Mouse (Mus musculus) liver, embryonic 16.5 days (tissue): ENCODE data around the gene Nsmce3. TPM values are rescaled to one million over a fixed set of nuclear protein-coding genes. Genes with fewer than 3 reads are reported as not detected.

Source experiments
- ATAC-seq: fragments of 200-750 bp; cut with Nextera tagmentation; 2 replicates; pipeline ENCODE4 v1.8.0; 2017; ENCODE audit warnings: low read depth, mild to moderate bottlenecking, moderate number of reproducible peaks, moderate library complexity
- H3K27ac ChIP-seq: fragments of 300-500 bp; sonication (generic); 2 replicates; pipeline ENCODE4 v1.5.1; 2014; ENCODE audit warnings: mild to moderate bottlenecking, low read length
- H3K27me3 ChIP-seq: fragments of 300-500 bp; sonication (generic); 2 replicates; pipeline ENCODE4 v1.6.1; 2014; ENCODE audit warnings: low read depth, low read length, mixed read lengths; ENCODE audit not compliant: control insufficient read depth, insufficient read depth
- H3K36me3 ChIP-seq: fragments of 300-500 bp; sonication (generic); 2 replicates; pipeline ENCODE4 v1.6.1; 2014; ENCODE audit warnings: mild to moderate bottlenecking; ENCODE audit not compliant: control insufficient read depth, insufficient read depth
- H3K4me1 ChIP-seq: fragments of 300-500 bp; sonication (generic); 2 replicates; pipeline ENCODE4 v1.6.1; 2014; ENCODE audit warnings: low read depth, low read length, mixed read lengths; ENCODE audit not compliant: control insufficient read depth
- H3K4me2 ChIP-seq: fragments of 300-500 bp; sonication (generic); 2 replicates; pipeline ENCODE4 v1.6.1; 2014; ENCODE audit warnings: low read depth, low read length, mixed read lengths
- H3K4me3 ChIP-seq: fragments of 300-500 bp; sonication (generic); 2 replicates; pipeline ENCODE4 v1.5.1; 2014; ENCODE audit warnings: low read depth, mild to moderate bottlenecking, low read length
- H3K9ac ChIP-seq: fragments of 300-500 bp; sonication (generic); 2 replicates; pipeline ENCODE4 v1.6.1; 2014; ENCODE audit warnings: low read depth, low read length
- H3K9me3 ChIP-seq: fragments of 300-500 bp; sonication (generic); replicated peaks from 2 replicates; pipeline ENCODE4 v1.6.1; 2016; ENCODE audit warnings: low read length; ENCODE audit not compliant: control insufficient read depth
- WGBS: fragments of 180-500 bp; shearing (Covaris S2); extraction: QIAGEN DNeasy Blood & Tissue Kit; methylation state at CpG from one replicate; pipeline ENCODE4 v1.1.7; 2014; ENCODE audit not compliant: insufficient replicate concordance; 5-methylcytosine and 5-hydroxymethylcytosine counted together
- polyA plus RNA-seq: library from polyadenylated mRNA; unstranded; fragments of >200 nt; fragmentation: Nextera tagmentation; extraction: Ambion mirVana; gene quantifications from 2 replicates; pipeline ENCODE4 v1.2.1, GENCODE M21; 2015

Gene Nsmce3
- polyA plus RNA-seq, 1 experiment from 2014 or later, result 4.1 TPM

- no peak overlapping the region for H3K9ac ChIP-seq
- no peak overlapping the region for H3K4me2 ChIP-seq
- H3K4me3 ChIP-seq, result no peak overlapping the region
- no peaks in the 10 kb centered on the region for H3K9me3 ChIP-seq
- WGBS, result 51% methylated on average over 2 of the region's 2 CpGs
- no peaks in the 10 kb centered on the region for H3K4me1 ChIP-seq
- no peaks in the 10 kb centered on the region for H3K36me3 ChIP-seq
- no peak for ATAC-seq
- no peak overlapping the region for H3K27ac ChIP-seq
- no peaks in the 10 kb centered on the region for H3K27me3 ChIP-seq
These were observed 27.5 kb upstream of the Nsmce3 start for GRCm38 (mm10) chr7:64900249-64900648.

- Histone ChIP-seq H3K4me1 (no peaks in the 10 kb centered on the region), H3K9me3 (no peaks in the 10 kb centered on the region), H3K27me3 (no peaks in the 10 kb centered on the region), H3K9ac (no peak overlapping the region), H3K36me3 (no peaks in the 10 kb centered on the region), H3K4me3 (no peak overlapping the region), H3K4me2 (no peak overlapping the region), H3K27ac (no peak overlapping the region)
- 40% methylated on average over 6 of the region's 6 CpGs for WGBS
- ATAC-seq, result no peak
These were observed 23.8 kb upstream of the Nsmce3 start for GRCm38 (mm10) chr7:64896587-64896986.

- Histone ChIP-seq H3K9ac (no peak overlapping the region), H3K4me1 (no peaks in the 10 kb centered on the region), H3K36me3 (no peaks in the 10 kb centered on the region), H3K4me3 (no peak overlapping the region), H3K9me3 (no peaks in the 10 kb centered on the region), H3K27ac (no peak overlapping the region), H3K27me3 (no peaks in the 10 kb centered on the region), H3K4me2 (no peak overlapping the region)
- ATAC-seq, result no peak
- 37% methylated on average over 5 of the region's 5 CpGs for WGBS
These were observed 22.9 kb upstream of the Nsmce3 start for GRCm38 (mm10) chr7:64895685-64896101.

GRCm38 (mm10) chr7:64891139-64891538 lies 18.3 kb upstream of the Nsmce3 start:
- no peaks in the 10 kb centered on the region for H3K4me1 ChIP-seq
- H3K36me3 ChIP-seq, result no peaks in the 10 kb centered on the region
- no peak overlapping the region for H3K4me2 ChIP-seq
- ATAC-seq, result peak; percentile 47; the same call in 1 of the 2 replicates
- no peaks in the 10 kb centered on the region for H3K9me3 ChIP-seq
- no peak overlapping the region for H3K9ac ChIP-seq
- H3K27me3 ChIP-seq, result no peaks in the 10 kb centered on the region
- no peak overlapping the region for H3K27ac ChIP-seq
- WGBS, result 50% methylated on average over 3 of the region's 3 CpGs
- H3K4me3 ChIP-seq, result no peak overlapping the region

- 74% methylated on average over 9 of the region's 9 CpGs for WGBS
- Histone ChIP-seq H3K9ac (no peak overlapping the region), H3K4me3 (no peak overlapping the region), H3K36me3 (no peaks in the 10 kb centered on the region), H3K4me1 (no peaks in the 10 kb centered on the region), H3K4me2 (no peak overlapping the region), H3K27me3 (no peaks in the 10 kb centered on the region), H3K27ac (no peak overlapping the region), H3K9me3 (no peaks in the 10 kb centered on the region)
- ATAC-seq, result no peak
These were observed 17.1 kb upstream of the Nsmce3 start for GRCm38 (mm10) chr7:64889919-64890318.

GRCm38 (mm10) chr7:64884187-64884862 lies 11.5 kb upstream of the Nsmce3 start:
- Histone ChIP-seq H3K36me3 (no peaks in the 10 kb centered on the region), H3K27ac (no peak overlapping the region), H3K4me2 (no peak overlapping the region), H3K9ac (no peak overlapping the region), H3K4me3 (no peak overlapping the region), H3K4me1 (no peaks in the 10 kb centered on the region), H3K27me3 (no peaks in the 10 kb centered on the region), H3K9me3 (no peaks in the 10 kb centered on the region)
- 56% methylated on average over 11 of the region's 11 CpGs for WGBS
- no peak for ATAC-seq

GRCm38 (mm10) chr7:64882243-64882642 lies 9.4 kb upstream of the Nsmce3 start:
- H3K9me3 ChIP-seq, result no peaks in the 10 kb centered on the region
- no peaks in the 10 kb centered on the region for H3K27me3 ChIP-seq
- no peak for ATAC-seq
- H3K4me2 ChIP-seq, result no peak overlapping the region
- no peak overlapping the region for H3K27ac ChIP-seq
- 57% methylated on average over 6 of the region's 6 CpGs for WGBS
- no peaks in the 10 kb centered on the region for H3K4me1 ChIP-seq
- no peak overlapping the region for H3K9ac ChIP-seq
- H3K36me3 ChIP-seq, result no peaks in the 10 kb centered on the region
- no peak overlapping the region for H3K4me3 ChIP-seq

GRCm38 (mm10) chr7:64881387-64881786 lies 8.6 kb upstream of the Nsmce3 start:
- H3K4me2 ChIP-seq, result no peak overlapping the region
- 29% methylated on average over 7 of the region's 7 CpGs for WGBS
- H3K9ac ChIP-seq, result no peak overlapping the region
- no peak for ATAC-seq
- H3K4me3 ChIP-seq, result no peak overlapping the region
- H3K27me3 ChIP-seq, result no peaks in the 10 kb centered on the region
- no peaks in the 10 kb centered on the region for H3K9me3 ChIP-seq
- H3K4me1 ChIP-seq, result no peaks in the 10 kb centered on the region
- H3K36me3 ChIP-seq, result no peaks in the 10 kb centered on the region
- no peak overlapping the region for H3K27ac ChIP-seq

GRCm38 (mm10) chr7:64880415-64880814 lies 7.6 kb upstream of the Nsmce3 start:
- Histone ChIP-seq H3K36me3 (no peaks in the 10 kb centered on the region), H3K9me3 (no peaks in the 10 kb centered on the region), H3K27ac (no peak overlapping the region), H3K9ac (no peak overlapping the region), H3K4me3 (no peak overlapping the region), H3K4me1 (no peaks in the 10 kb centered on the region), H3K27me3 (no peaks in the 10 kb centered on the region), H3K4me2 (no peak overlapping the region)
- no peak for ATAC-seq
- WGBS, result 63% methylated on average over 5 of the region's 5 CpGs
